Mouse (Mus musculus) heart, adult 2 months (tissue): ENCODE results near the gene Mettl27.

Experiments
- EP300 ChIP-seq: fragments of 200-500 bp; IDR thresholded peaks from 2 replicates; pipeline ENCODE4 v1.6.1; 2011; ENCODE audit warnings: low read depth, low read length, control low read depth; ENCODE audit not compliant: insufficient read depth
- POLR2A ChIP-seq: fragments of 200-500 bp; IDR thresholded peaks from 2 replicates; pipeline ENCODE4 v1.6.1; 2011; ENCODE audit warnings: mild to moderate bottlenecking, low read depth, low read length, control low read depth; ENCODE audit not compliant: insufficient read depth

DNA sequence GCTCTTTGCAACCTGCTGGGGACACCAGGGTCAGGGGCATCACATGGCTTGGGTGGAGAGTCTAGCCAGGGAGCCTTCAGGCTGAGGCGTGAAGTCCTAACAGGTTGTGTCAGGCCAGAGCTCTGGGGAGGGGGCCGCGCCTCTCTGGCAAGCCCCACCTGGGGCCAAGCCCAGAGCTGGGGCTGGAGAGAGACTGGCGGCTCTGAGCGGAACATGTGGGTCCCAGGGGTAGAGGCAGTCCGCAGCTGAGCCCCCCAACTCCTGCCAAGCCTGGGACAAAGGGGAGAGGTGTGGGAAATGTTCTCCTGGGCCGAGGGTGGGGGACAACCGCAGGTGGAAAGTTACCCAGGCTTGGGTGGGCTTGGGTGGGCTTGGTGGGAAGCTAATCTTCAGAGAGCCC lies 35.2 kb upstream of the Mettl27 start:
- TF ChIP-seq EP300 (no peak), POLR2A (no peak)
